Mouse (Mus musculus): ENCODE data around the gene Fbxl15. TPM values are rescaled to one million over a fixed set of nuclear protein-coding genes. Genes with fewer than 3 reads are reported as not detected.

The Fbxl15 gene
- total RNA-seq (2023), result 2.2 and 5.7 TPM in 2 replicates

DNA sequence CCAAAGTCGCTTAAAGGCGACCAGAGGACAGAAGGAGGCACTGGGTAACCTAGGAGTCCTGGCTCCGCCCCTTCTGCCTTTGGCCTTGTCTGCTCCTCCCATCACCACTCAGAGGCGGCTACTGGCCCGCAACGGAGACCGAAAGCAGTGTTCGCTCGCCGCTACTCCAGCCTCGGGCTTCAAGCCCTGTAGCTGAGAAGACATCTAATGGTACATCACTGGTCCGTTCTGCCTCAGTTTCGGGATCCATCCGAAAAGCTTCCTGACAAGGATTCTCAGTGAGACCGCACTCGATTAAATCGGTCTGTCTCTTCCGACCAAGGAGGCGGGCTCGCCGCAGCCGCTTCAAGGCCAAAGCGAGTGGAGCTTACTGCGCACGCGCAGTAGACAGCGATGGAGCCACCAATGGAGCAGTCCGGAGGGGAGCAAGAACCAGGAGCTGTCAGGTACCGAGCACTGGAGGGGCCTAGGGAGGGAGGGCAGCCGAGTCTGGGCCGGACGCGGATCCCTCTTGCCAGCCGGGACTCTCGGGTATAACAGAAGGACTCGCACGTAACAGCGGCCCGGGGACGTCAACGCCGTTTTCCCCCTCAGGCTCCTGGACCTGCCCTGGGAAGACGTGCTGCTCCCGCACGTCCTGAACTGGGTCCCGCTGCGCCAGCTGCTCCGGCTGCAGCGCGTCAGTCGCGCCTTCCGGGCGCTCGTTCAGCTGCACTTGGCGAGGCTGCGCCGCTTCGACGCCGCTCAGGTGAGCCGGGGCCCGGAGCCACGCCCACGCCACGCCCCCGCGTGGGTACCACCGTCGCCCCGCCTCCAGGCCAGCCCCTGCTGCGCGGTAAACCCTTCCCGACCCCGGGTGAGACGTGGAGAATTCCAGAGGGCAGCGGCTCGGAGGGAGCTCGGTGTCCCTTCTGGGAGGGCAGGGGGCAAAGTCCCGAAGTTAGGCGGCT lies at the start of gene Fbxl15:
TSS of gene Fbxl15 (plus strand) at position 104 of the 950 bp plus-strand sequence.

DNA sequence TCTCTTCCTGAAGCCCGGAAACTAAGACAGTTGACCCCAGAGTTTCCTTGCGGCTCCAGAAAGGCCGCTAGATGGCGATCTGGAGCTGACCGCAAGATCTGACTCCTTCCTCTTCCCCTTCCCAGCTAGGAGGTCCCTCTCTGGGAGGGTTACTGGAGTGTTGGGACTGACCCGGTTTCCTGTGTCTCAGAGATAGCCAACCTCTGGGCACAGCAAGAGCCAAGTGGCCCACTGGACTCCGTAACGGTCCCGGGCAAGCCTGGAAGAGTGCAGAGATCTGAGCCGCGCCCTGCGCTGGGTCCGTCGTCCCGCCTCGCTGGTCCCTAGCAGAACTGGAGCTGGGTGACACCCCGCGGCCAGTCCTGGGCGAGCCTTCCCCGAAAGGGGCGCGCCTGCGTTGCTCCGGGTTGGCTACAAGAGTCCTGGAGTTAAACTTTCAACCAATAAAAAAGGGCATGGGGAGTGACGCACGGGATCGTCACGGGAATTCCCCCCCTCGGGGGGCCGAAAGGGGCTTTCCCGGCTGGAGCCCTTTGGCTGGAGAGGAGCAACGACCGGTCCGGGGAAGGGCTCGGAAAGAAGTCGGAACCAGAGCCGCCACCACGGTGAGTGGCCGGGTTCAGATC lies 23.7 kb upstream of the Fbxl15 start, which contains the start of gene Nfkb2:
TSS of gene Nfkb2 (plus strand) at position 105 of the 626 bp plus-strand sequence.

DNA sequence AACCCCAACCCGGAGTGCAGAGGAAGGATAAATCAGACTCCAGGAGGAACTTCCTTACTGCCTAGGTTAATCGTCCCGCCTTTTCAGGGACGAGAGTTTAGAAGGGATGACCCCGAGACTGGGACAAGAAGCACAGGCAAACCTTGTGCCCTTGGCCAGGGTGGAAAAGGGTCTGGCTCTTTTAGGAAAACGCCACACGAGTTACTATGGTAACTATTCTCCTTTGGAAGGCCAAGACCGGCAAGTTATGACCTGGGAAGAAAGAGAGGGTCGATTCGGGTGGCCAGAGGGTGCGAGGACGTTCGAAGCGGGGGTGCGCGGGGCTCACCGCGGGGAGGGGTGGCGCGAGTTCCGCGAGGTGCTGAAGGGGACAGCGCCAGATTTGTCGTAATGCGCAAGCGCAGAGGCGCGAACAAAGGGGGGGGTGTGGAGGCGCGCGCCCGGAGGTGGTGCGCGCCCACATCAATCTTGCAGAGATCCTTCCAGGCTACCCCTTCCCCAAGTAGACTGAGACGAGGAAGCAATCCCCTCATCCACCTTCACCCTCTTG lies 1.2 kb upstream of the Fbxl15 start, which contains the start of gene Psd:
TSS of gene Psd (minus strand) at position 401 of the 550 bp plus-strand sequence.

DNA sequence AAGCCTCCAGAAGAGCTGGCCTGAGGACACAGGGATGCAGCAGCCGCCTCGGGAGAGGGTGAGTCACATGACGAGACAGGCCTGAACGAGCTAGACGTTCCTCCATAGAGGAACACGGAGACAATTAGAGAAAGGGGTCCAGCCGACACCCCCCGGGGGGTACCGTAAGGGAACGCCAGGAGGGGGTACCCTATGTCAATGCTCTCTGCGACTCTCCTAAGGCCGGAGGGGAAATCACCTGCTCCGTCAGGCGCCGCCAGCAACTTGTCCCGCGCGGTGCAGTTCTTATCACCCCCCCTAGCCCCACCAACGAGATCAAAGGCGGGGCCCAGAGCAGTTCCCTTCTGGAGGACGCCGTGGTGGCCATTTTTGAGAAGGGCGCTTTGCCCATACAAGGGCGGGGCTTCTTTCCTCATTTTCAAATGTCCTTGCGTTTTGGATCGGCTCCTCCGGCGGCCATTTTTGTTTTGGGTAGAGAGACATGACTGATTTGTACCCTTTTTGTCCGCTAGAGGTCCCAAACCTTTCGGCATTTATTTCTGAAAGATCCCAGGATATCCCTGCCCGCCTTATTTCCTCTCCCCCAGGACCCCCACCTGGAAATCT lies 10.4 kb downstream of the Fbxl15 start, which contains the start of gene Cuedc2:
TSS of gene Cuedc2 (minus strand) at position 372 of the 606 bp plus-strand sequence.

DNA sequence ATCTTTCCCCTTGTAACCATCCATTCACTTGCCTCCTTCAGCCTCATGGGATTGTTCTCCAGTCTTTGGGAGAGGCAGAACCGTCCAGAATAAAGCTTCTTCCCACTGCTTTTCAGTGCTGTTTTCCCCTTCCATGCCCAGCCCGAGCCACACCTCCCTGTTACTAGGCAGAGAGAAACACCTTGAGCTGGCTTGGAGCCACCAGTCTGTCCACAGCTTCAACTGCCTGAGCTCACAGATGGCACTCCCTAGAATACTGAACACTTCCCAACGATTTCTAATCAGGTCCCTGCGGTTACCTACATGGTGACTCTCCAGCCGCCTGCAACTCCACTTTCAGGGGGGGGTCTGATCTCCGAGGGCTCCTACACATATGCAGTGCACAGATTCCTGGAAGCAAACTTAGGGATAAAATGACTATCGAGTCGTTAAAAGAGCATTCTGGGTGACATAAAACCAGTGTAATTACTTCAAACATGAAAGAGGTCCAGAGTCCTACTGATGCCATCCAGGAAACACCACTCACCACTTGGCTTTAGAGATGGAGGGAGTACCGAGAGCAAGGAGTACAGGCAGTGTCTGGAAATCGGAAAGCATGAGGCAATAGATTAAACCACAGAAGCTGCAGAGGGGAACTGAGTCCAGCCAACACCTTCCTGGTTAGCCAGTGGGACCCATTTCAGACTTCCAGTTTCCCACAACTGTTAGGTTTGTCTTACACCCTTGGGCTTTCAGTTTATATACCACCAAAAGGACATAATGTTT lies 22.4 kb downstream of the Fbxl15 start, which contains the start of gene 2310034G01Rik:
TSS of gene 2310034G01Rik (minus strand) at position 135 of the 765 bp plus-strand sequence.

Other genes with a start within 250 kb of the Fbxl15 start
- gene Elovl3, start 196.3 kb upstream of the Fbxl15 start, total RNA-seq (2023), result 0.54 TPM in 1 of 2 replicates, not detected in the other
- gene Pitx3, start 179.9 kb upstream of the Fbxl15 start, total RNA-seq (2023), result not detected in 2 replicates
- 61.0 and 88.7 TPM in 2 replicates for gene Gbf1, start 175.7 kb upstream of the Fbxl15 start, total RNA-seq (2023)
- gene Nfkb2, start 23.9 kb upstream of the Fbxl15 start, total RNA-seq (2023), result 74.6 and 93.9 TPM in 2 replicates
- gene Psd, start 1.0 kb upstream of the Fbxl15 start, total RNA-seq (2023), result 0.20 and 0.79 TPM in 2 replicates
- gene Cuedc2, start 10.5 kb downstream of the Fbxl15 start, total RNA-seq (2023), result 79.8 and 90.0 TPM in 2 replicates
- gene Mfsd13a, start 12.9 kb downstream of the Fbxl15 start, total RNA-seq (2023), result 26.0 and 33.2 TPM in 2 replicates
- 0.39 TPM in 1 of 2 replicates, not detected in the other for gene 2310034G01Rik, start 22.1 kb downstream of the Fbxl15 start, total RNA-seq (2023)
- 93.9 and 109 TPM in 2 replicates for gene Actr1a, start 67.6 kb downstream of the Fbxl15 start, total RNA-seq (2023)
- 7.1 and 9.5 TPM in 2 replicates for gene Sufu, start 68.7 kb downstream of the Fbxl15 start, total RNA-seq (2023)
- gene Trim8, start 173.5 kb downstream of the Fbxl15 start, total RNA-seq (2023), result 50.4 and 55.7 TPM in 2 replicates
- 10.4 and 12.2 TPM in 2 replicates for gene Arl3, start 245.0 kb downstream of the Fbxl15 start, total RNA-seq (2023)
- 8.5 and 8.7 TPM in 2 replicates for gene Sfxn2, start 245.2 kb downstream of the Fbxl15 start, total RNA-seq (2023)

Measured in neutrophil, adult 65 days (primary cell).